Mouse (Mus musculus): ENCODE data around the gene Gimap9. TPM values are rescaled to one million over a fixed set of nuclear protein-coding genes. Genes with fewer than 3 reads are reported as not detected.

The Gimap9 gene
- polyA plus RNA-seq, 1 experiment from 2014 or later = 10.2 TPM

DNA sequence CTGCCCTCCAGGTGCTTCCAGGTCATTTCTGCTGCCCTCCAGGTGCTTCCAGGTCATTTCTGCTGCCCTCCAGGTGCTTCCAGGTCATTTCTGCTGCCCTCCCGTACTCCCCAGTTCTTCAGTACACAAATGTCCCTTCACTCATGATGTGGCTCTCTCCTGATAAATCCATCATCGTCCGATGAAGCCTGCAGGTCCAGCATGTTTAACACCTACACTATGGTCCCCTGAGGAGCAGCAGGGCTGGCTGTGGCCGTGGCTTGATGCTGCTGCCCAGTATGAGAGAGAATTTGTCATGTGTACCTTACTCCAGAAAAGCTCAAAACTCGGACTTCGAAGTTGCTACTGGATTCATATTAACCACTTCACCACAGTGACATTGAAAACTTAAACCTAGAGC is 34.5 kb upstream of the Gimap9 start:
- Histone ChIP-seq H3K4me1 (ENCODE audit: insufficient read depth) (peaks cover 4% of the 10 kb centered on the region), H3K9me3 (ENCODE audit: low read length) (no peaks in the 10 kb centered on the region), H3K36me3 (replicated peaks; ENCODE audit: insufficient read depth, low read length) (no peaks in the 10 kb centered on the region), H3K4me3 (ENCODE audit: low read depth, low read length) (no peak overlapping the region), H3K4me2 (ENCODE audit: low read depth, low read length) (no peak overlapping the region), H3K27ac (ENCODE audit: low read depth) (no peak overlapping the region), H3K27me3 (ENCODE audit: insufficient read depth, low read length) (no peaks in the 10 kb centered on the region), H3K9ac (replicated peaks) (no peak overlapping the region)
- DNase-seq (peak; percentile 6), ATAC-seq (no peak)
- WGBS (ENCODE audit: insufficient replicate concordance) = 64% methylated on average over 6 of the region's 6 CpGs
- no peak for TF ChIP-seq CTCF (IDR thresholded peaks at IDR 0.05; ENCODE audit: low read depth)
- TF ChIP-seq EP300 (IDR thresholded peaks at IDR 0.05; ENCODE audit: low read depth) = no peak

DNA sequence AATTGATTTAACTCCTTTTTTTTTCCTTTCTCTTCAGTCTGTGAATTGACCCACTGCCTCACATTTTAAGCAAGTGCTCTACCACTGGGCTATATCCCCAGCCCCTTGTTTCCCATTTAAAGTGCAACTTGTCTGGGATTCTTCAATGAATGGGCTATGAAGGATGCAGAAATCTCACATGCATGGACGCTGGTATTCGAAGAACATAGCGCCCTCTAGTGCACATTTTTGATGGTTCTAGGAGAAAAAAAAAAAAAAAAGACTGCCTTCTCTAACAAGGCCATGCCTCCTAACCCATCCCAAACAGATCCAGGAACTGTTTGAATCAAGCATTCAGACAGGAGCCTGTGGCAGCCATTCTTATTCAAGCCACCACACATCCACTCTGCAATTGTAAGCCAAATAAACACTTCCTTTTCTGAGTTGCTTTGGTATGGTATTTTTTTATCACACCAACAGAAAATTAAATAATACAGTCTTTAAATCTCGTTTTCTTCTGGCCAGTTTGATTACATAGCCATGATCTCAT is 33.1 kb upstream of the Gimap9 start:
- peaks cover 4% of the 10 kb centered on the region for H3K4me1 ChIP-seq (ENCODE audit: insufficient read depth)
- no peak overlapping the region for H3K9ac ChIP-seq (replicated peaks)
- no peaks in the 10 kb centered on the region for H3K27me3 ChIP-seq (ENCODE audit: insufficient read depth, low read length)
- H3K9me3 ChIP-seq (ENCODE audit: low read length) = no peaks in the 10 kb centered on the region
- no peak overlapping the region for H3K4me2 ChIP-seq (ENCODE audit: low read depth, low read length)
- no peak overlapping the region for H3K4me3 ChIP-seq (ENCODE audit: low read depth, low read length)
- DNase-seq (peak; percentile 24), ATAC-seq (peak; percentile 25; the same call in 1 of the 2 replicates)
- WGBS (ENCODE audit: insufficient replicate concordance) = 14% methylated on average over 4 of the region's 4 CpGs
- no peaks in the 10 kb centered on the region for H3K36me3 ChIP-seq (replicated peaks; ENCODE audit: insufficient read depth, low read length)
- TF ChIP-seq CTCF (IDR thresholded peaks at IDR 0.05; ENCODE audit: low read depth) (peak; percentile 67), EP300 (IDR thresholded peaks at IDR 0.05; ENCODE audit: low read depth) (no peak)
- no peak overlapping the region for H3K27ac ChIP-seq (ENCODE audit: low read depth)

DNA sequence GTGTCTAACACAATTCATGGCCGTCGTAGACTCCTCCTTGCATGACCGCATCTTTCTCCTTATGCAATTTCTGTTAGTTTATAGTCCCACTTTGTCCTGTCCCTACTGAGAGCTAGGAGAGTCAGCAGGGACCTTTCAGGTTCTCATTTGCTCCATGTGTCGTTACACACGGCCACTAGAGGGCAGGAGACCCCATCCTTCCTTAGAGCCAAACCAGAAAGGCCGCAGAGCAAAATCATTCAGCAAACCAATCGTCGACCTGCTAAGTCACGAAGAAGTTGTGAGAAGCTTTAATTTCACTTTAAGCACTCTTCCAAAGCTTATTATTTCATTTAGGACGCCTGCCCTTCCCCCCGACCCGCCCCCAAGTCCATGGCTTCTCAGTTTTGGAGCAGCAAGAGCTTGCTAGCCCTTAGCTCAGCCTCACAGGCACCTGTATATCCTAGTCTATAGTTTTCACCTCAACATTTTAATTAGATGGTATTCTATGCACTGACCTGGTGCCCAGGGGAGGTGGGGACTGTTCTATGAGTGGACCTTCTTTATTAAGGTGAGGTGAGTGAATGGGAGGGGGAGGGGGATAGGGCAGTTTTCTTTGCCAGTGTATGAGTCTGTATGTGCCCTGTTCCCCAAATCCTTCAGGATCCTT is 30.1 kb upstream of the Gimap9 start:
- Histone ChIP-seq H3K27me3 (ENCODE audit: insufficient read depth, low read length) (no peaks in the 10 kb centered on the region), H3K4me2 (ENCODE audit: low read depth, low read length) (0 out of 2 replicates have a peak overlapping the region, but pooled peaks have one; percentile 32), H3K27ac (ENCODE audit: low read depth) (no peak overlapping the region), H3K36me3 (replicated peaks; ENCODE audit: insufficient read depth, low read length) (no peaks in the 10 kb centered on the region), H3K9me3 (ENCODE audit: low read length) (no peaks in the 10 kb centered on the region), H3K4me1 (ENCODE audit: insufficient read depth) (peaks cover 4% of the 10 kb centered on the region), H3K4me3 (ENCODE audit: low read depth, low read length) (no peak overlapping the region), H3K9ac (replicated peaks) (no peak overlapping the region)
- TF ChIP-seq EP300 (IDR thresholded peaks at IDR 0.05; ENCODE audit: low read depth) (no peak), CTCF (IDR thresholded peaks at IDR 0.05; ENCODE audit: low read depth) (peak; percentile 89)
- WGBS (ENCODE audit: insufficient replicate concordance) = 4% methylated on average over 12 of the region's 12 CpGs
- DNase-seq (peak; percentile 78), ATAC-seq (peak; percentile 45; the same call in 1 of the 2 replicates)

DNA sequence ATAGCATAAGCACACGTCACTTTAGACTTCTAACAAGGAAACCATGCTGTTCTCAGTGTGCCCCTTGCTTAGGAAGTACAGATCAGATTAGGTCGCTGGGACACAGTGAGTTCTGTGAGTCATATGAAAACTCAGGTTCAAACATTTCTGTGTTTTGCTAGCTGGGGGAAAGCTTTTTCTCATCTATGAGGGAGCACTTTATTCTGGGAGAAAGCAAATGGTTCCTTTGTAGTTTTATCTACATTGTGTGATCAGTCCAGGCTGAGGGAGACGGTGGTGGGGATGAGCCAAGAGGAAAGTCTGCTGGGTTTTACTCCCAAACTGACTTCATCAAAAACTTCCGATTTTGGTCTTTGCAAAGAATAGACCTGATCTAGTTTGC is 29.6 kb upstream of the Gimap9 start:
- peaks cover 4% of the 10 kb centered on the region for H3K4me1 ChIP-seq (ENCODE audit: insufficient read depth)
- no peaks in the 10 kb centered on the region for H3K36me3 ChIP-seq (replicated peaks; ENCODE audit: insufficient read depth, low read length)
- 58% methylated on average over 4 of the region's 4 CpGs for WGBS (ENCODE audit: insufficient replicate concordance)
- no peak for ATAC-seq
- no peak overlapping the region for H3K9ac ChIP-seq (replicated peaks)
- H3K9me3 ChIP-seq (ENCODE audit: low read length) = no peaks in the 10 kb centered on the region
- DNase-seq = no peak
- H3K4me3 ChIP-seq (ENCODE audit: low read depth, low read length) = no peak overlapping the region
- no peaks in the 10 kb centered on the region for H3K27me3 ChIP-seq (ENCODE audit: insufficient read depth, low read length)
- no peak overlapping the region for H3K27ac ChIP-seq (ENCODE audit: low read depth)
- TF ChIP-seq CTCF (IDR thresholded peaks at IDR 0.05; ENCODE audit: low read depth) (no peak), EP300 (IDR thresholded peaks at IDR 0.05; ENCODE audit: low read depth) (no peak)
- no peak overlapping the region for H3K4me2 ChIP-seq (ENCODE audit: low read depth, low read length)

DNA sequence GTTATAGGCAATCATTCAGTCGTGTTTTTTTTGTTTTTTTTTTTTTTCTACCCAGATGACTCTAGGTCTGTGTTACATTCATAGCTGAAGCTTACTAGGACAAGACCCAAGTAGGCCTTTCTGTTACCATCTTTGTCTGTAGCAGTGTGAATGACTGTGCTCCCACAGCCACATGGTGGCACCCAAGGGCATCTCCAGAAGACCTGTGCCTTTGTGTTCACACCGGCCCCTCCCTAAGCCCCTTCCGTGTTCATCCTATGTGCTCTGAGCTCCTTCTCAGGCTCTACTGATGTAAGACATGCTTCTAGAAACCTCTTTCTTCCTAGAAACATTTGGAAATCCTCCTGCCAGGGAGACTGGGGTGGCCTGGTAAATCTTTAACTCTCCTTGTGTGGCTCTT is 28.9 kb upstream of the Gimap9 start, which contains the start of gene Gimap8:
Gene Gimap8, plus strand, starts transcription at position 240 of the 400 bp plus-strand sequence.
- Histone ChIP-seq H3K9ac (replicated peaks) (no peak within 1 kb of the TSS), H3K27me3 (ENCODE audit: insufficient read depth, low read length) (no peaks in the 10 kb centered on the region), H3K4me3 (ENCODE audit: low read depth, low read length) (no peak within 1 kb of the TSS), H3K9me3 (ENCODE audit: low read length) (no peaks in the 10 kb centered on the region), H3K27ac (ENCODE audit: low read depth) (no peak within 1 kb of the TSS), H3K36me3 (replicated peaks; ENCODE audit: insufficient read depth, low read length) (no peaks in the 10 kb centered on the region), H3K4me2 (ENCODE audit: low read depth, low read length) (peak within 1 kb of the TSS; percentile 24; the same call in 1 of the 2 replicates), H3K4me1 (ENCODE audit: insufficient read depth) (peaks cover 4% of the 10 kb centered on the region)
- DNase-seq = peak; percentile 69
- 5% methylated on average over 3 of the region's 3 CpGs for WGBS (ENCODE audit: insufficient replicate concordance)
- ATAC-seq = peak; percentile 61
- peak; percentile 76 for TF ChIP-seq CTCF (IDR thresholded peaks at IDR 0.05; ENCODE audit: low read depth)
- TF ChIP-seq EP300 (IDR thresholded peaks at IDR 0.05; ENCODE audit: low read depth) = no peak

DNA sequence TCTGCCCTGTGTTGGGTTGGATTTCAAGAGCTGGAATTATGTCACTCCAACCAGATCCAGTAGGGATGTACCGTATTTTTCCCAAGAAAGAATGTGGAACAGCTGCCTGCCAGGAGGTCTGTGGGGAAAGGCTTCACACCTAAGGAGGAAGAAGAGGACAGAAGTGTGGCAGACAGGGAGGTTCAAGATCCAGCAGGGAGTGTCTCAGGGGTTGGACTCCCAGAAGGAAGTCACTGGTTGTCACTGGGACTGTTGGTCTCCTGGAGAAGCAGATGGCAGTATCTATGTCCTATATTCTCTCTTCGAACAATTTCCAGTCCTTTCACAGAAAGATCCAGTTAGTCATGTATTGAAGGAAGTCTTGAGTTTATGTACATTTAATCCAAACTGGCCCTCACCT is 28.3 kb upstream of the Gimap9 start:
- H3K4me3 ChIP-seq (ENCODE audit: low read depth, low read length) = no peak overlapping the region
- H3K27ac ChIP-seq (ENCODE audit: low read depth) = no peak overlapping the region
- TF ChIP-seq EP300 (IDR thresholded peaks at IDR 0.05; ENCODE audit: low read depth) (no peak), CTCF (IDR thresholded peaks at IDR 0.05; ENCODE audit: low read depth) (no peak)
- peak; percentile 9 for DNase-seq
- H3K36me3 ChIP-seq (replicated peaks; ENCODE audit: insufficient read depth, low read length) = no peaks in the 10 kb centered on the region
- no peaks in the 10 kb centered on the region for H3K9me3 ChIP-seq (ENCODE audit: low read length)
- peak overlapping the region; percentile 24; the same call in 1 of the 2 replicates for H3K4me2 ChIP-seq (ENCODE audit: low read depth, low read length)
- peaks cover 4% of the 10 kb centered on the region for H3K4me1 ChIP-seq (ENCODE audit: insufficient read depth)
- 69% methylated on average over 2 of the region's 2 CpGs for WGBS (ENCODE audit: insufficient replicate concordance)
- ATAC-seq = no peak
- H3K27me3 ChIP-seq (ENCODE audit: insufficient read depth, low read length) = no peaks in the 10 kb centered on the region
- H3K9ac ChIP-seq (replicated peaks) = no peak overlapping the region

Data from liver, postnatal 0 days (tissue).